Mouse (Mus musculus): Measurements from ENCODE around the gene Dop1b.

Dop1b gene

GRCm38 (mm10) chr16:93712966-93713365, 1.3 kb downstream of the Dop1b start:
- DNase-seq (ENCODE audit: low spot score in 2 of 2): no peak

GRCm38 (mm10) chr16:93714426-93714825, 2.7 kb downstream of the Dop1b start:
- no peak for DNase-seq (ENCODE audit: low spot score in 2 of 2)

DNA sequence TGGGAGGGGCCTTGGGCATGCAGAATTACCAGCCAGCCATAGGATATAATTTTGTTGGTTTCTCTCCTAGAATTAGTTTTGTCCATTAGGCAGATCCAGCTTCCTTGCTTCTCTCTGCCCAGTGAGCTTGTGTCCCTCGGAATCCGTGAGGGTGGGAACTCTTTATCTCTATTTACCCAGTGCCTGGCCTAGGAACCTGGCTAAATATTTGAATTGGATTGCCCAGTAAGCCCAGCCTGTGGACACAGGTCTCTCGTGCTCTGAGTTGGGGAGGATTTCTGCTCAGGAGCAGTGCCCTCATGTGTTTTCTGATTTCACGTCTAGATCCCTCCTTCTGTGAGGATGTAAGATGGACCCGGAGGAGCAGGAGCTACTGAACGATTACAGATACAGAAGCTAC, 4.1 kb downstream of the Dop1b start:
- DNase-seq (ENCODE audit: low spot score in 2 of 2): no peak

GRCm38 (mm10) chr16:93717299-93717703, 5.6 kb downstream of the Dop1b start:
- DNase-seq (ENCODE audit: low spot score in 2 of 2): peak; percentile 84 to 86

DNA sequence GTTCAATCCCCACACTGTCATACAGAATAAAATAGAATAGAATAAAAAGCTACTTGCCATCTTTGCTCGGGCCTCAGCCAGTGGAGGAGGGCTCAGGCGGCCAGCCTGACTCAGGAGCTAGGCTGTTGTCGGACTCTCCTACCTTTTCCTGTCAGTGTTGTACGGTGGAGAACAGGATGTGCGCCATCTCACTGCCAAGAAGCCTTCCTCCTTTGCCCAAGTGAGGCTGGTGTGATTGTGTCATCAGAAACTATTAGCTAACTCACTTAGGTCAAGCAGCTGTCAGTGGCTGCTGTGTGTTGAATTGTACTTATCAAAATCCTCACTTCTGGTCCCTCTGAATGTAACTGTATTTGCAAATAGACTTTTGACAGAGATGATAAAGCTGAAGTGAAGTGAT, 10.1 kb downstream of the Dop1b start:
- DNase-seq (ENCODE audit: low spot score in 2 of 2): peak in 1 of 2 experiments; percentile 19

GRCm38 (mm10) chr16:93722476-93722875, 10.8 kb downstream of the Dop1b start:
- DNase-seq (ENCODE audit: low spot score in 2 of 2): no peak

DNA sequence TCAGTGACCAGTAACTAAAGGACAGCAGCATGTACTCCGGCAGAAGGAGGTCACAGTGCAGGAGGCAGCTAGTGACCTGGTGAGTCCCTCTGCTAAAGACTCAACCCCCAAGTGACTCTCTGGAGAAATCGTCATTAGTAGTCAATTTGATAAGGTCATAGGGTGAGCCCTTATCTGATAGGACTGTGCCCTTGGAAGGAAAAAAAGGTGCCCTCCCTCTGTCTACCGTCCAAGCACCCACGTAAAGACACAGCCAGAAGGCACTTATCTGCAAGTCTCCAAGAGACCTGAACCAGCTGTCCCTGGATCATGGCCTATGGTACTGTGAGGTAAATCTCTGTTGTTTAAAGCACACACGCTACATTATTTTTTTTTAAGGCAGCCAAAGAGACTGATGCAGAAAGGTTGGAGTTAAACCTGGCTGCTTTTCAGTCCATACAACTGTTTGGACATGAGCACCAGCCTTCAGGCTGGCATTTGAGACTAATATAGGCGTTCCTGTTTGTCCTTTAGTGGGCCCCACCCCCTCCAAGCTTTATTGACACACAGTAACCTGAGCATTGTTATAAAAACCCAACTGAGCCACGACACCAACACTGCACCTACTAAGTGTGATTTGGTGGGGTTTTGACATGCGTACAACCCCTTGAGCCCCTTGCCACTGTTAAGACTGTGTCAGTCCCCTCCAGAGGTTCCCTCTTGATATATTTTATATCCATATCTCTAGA, 13.9 kb downstream of the Dop1b start:
- DNase-seq (ENCODE audit: low spot score in 2 of 2): no peak

GRCm38 (mm10) chr16:93726186-93726585, 14.5 kb downstream of the Dop1b start:
- no peak for DNase-seq (ENCODE audit: low spot score in 2 of 2)

DNA sequence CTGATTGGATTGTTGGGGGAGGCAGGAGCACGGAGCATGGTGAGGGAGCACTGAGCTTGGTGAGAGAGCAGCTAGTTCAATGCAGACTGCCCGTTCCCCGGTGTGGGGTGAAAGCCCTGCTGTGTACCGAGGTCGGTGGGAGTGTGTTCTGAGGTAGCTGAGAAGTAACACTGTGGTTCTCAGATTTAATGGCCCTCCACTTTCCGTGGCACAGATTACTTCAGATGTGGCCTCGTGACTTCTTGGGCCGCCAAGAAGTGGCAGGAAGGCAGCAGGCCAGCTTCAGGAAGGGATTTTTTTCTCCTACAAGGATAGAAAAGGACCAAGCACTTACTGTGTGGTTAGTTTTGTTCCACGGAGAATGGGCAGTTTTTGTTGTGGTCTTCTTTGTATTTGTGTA, 17.0 kb downstream of the Dop1b start:
- no peak for DNase-seq (ENCODE audit: low spot score in 2 of 2)

DNA sequence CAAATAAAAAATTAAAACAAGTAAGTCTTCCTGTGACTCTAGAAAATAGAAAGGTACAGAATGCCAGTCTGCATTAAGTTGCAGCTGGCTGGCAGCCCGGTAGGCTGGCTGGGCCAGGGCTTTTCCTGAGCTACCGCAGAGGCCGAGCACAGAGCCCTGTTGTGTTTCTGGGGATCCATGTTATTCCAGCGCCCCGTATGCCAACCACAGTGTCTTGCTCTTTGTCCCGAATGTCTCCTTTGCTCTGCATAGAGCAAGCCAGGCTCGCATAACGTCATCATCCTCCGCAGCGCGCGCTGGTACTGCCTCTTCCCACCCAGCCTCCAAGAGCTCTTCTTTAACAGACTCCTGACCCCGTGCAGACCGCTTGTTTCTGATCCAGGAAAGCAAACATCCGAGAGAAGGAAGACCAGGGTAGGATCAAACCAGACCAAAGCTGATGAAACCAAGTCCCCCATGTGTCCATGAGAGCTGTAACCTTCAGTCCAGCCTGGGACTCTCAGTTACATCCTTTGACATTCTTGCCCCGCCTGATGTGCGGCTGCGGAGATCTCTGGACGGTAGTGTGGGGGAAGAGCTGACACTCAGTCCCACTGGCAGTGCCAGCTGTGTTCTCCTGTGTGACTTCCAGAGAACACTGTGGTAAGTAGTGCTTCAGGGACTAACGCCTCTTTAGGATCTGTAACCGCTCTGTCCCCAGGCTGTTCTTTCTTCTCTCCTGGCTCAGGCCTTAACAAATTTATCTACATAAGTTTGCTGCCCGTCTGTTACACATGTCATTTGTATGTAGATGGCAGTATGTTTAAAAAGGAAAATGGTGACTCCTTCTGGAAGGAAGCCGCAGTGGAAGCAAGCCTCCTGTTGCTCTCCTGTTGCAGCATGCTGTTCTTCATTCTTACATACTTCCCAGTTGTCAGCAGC, 18.4 kb downstream of the Dop1b start:
- DNase-seq (ENCODE audit: low spot score in 2 of 2): no peak

GRCm38 (mm10) chr16:93731310-93731709, 19.6 kb downstream of the Dop1b start:
- no peak for DNase-seq (ENCODE audit: low spot score in 2 of 2)

GRCm38 (mm10) chr16:93732875-93733569, 21.3 kb downstream of the Dop1b start:
- no peak for DNase-seq (ENCODE audit: low spot score in 2 of 2)

DNA sequence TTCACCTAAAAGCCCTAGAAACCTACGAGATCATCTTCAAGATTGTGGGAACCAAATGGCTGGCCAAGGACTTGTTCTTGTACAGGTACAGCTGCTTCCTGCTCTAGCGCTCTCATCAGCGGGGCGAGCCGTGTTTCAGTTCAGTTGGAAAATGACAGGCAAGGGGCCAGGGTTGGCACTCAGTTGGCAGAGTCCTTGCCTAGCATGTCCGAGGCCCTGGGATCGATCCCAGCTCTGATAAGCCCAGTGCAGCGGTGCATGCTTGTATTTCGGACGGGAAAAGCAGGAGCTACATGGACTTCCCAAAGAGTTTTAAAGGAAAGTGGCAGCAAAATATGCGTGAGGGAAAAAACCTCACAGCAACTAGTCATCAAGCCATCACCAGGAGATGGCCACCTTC, 27.5 kb downstream of the Dop1b start:
- DNase-seq (ENCODE audit: low spot score in 2 of 2): no peak

DNA sequence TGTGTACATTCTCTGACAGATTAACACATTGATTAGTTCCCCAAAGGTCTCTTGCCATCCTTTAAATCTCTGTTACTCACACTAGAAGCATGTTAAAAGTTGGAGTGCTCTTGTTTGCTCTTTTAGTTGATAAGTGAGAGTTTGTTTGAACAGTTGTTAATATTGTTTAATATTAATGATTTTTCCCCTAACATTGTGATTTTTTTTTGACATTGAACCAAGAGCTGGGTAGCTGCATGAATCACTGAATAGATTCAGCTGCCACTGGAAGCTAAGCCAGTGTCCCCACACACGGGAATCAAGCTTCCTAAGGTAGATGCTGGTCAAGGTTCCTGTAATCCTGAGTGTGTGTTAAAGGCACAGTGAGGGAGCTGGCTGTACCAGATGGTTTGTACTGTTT, 31.2 kb downstream of the Dop1b start:
- no peak for DNase-seq (ENCODE audit: low spot score in 2 of 2)

- no peak for DNase-seq (ENCODE audit: low spot score in 2 of 2)
These were observed 32.4 kb downstream of the Dop1b start for GRCm38 (mm10) chr16:93744049-93744490.

- DNase-seq (ENCODE audit: low spot score in 2 of 2): no peak
These were observed 33.2 kb downstream of the Dop1b start for GRCm38 (mm10) chr16:93744804-93745340.

GRCm38 (mm10) chr16:93746397-93746796, 34.7 kb downstream of the Dop1b start:
- no peak for DNase-seq (ENCODE audit: low spot score in 2 of 2)

GRCm38 (mm10) chr16:93746957-93747356, 35.3 kb downstream of the Dop1b start:
- no peak for DNase-seq (ENCODE audit: low spot score in 2 of 2)

DNA sequence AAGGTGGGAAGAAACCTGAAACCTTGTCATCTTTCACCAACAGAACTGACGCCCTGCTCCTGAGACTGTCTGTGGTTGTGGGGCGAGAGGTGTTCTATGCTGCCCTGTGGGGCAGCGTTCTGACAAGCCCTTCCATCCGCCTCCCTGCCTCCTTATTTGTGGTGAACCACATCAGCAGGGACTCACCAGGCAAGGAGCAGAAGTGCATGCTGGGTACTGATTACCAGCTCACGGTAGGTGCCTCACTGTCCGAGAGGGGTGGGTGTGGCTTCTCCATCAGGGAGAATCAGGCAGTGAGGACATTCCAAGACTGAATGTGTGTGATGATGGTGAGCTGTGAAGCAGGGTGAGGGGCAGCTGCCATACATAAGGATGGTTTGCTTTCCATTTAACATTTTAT, 35.7 kb downstream of the Dop1b start:
- DNase-seq (ENCODE audit: low spot score in 2 of 2): no peak

DNA sequence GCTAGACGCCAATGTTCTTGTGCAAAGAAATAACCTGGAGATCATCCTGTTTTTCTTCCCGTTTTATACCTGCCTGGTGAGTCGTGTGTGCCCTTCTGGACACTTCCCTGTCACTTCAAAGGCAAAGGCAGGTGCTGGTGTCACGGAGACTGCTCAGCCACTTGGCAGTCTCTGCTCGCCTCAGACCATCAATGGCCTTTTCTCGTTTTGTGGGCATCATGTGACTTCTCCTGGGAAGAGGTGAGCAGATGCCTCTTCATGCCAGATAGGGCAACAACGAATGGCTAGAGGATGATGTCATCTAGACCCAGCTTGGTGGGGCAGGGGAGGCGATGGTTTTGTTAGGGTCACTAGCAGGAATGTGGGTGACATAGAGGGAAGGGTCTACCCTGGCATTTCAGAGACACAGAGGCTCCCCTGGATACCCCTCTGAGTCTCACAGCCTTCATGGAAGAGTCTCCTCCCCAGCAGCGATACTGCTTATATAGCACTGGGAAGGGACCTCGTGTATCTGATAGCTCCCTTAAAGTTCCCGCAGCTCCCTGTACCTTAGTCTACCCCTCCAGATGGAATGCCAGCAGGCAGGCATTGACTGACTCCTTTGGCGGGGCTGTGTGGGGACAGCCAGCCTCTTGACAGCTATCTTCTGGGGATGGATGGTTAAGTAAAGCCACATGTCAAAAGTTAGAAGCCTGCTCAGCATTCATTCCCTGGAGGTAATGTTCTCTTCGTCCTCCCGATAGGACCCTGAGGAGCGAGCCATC, 37.6 kb downstream of the Dop1b start:
- DNase-seq (ENCODE audit: low spot score in 2 of 2): no peak

DNA sequence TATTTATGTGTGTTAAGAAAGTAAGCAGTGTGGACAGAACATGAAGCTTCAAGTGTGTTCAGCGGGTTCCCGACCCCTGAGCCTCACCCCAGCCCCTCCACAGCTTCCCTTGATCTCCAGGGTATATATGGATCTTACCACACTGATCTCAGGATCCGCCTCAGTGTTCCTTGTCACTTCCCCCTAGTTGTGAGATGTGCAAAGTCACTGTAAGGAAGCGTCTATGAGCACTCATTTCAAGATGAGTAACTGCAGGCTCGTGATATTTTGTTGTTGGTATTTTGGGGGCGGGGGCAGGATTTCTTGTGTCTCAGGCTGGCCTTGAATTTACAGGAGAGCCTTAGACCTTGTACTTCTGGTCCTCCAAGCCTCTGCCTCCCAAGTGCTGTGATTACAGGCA, 38.8 kb downstream of the Dop1b start:
- no peak for DNase-seq (ENCODE audit: low spot score in 2 of 2)

All from heart, adult 9 months (tissue).